Mouse (Mus musculus) neural tube, embryonic 14.5 days (tissue): ENCODE data around the gene Gm3033. TPM values are rescaled to one million over a fixed set of nuclear protein-coding genes. Genes with fewer than 3 reads are reported as not detected.
"Not testable (repeated sequence)": the region's sequence is repeated elsewhere in the genome, so short reads cannot be mapped to it uniquely, and the experiment has no call there.

ENCODE experiments used
- ATAC-seq: fragments of 200-750 bp; cut with Nextera tagmentation; 2 replicates; pipeline ENCODE4 v1.8.0; 2017; ENCODE audit warnings: low read depth, mild to moderate bottlenecking, moderate TSS enrichment, moderate library complexity
- H3K27ac ChIP-seq: fragments of 300-500 bp; sonication (generic); 2 replicates; pipeline ENCODE4 v1.5.1; 2014; ENCODE audit warnings: low read depth, mild to moderate bottlenecking, control low read depth, low read length, moderate library complexity, mixed read lengths
- H3K27me3 ChIP-seq: fragments of 300-500 bp; sonication (generic); 2 replicates; pipeline ENCODE4 v1.6.1; 2014; ENCODE audit warnings: low read length; ENCODE audit not compliant: control insufficient read depth, insufficient read depth
- H3K36me3 ChIP-seq: fragments of 300-500 bp; sonication (generic); 2 replicates; pipeline ENCODE4 v1.6.1; 2014; ENCODE audit warnings: low read length, mixed read lengths; ENCODE audit not compliant: control insufficient read depth, insufficient read depth
- H3K4me1 ChIP-seq: fragments of 300-500 bp; sonication (generic); 2 replicates; pipeline ENCODE4 v1.6.1; 2014; ENCODE audit warnings: low read length; ENCODE audit not compliant: control insufficient read depth, insufficient read depth
- H3K4me2 ChIP-seq: fragments of 300-500 bp; sonication (generic); 2 replicates; pipeline ENCODE4 v1.6.1; 2014; ENCODE audit warnings: mild to moderate bottlenecking, low read depth, low read length, control low read depth
- H3K4me3 ChIP-seq: fragments of 300-500 bp; sonication (generic); 2 replicates; pipeline ENCODE4 v1.5.1; 2014; ENCODE audit warnings: low read depth, low read length, control low read depth, mixed read lengths
- H3K9ac ChIP-seq: fragments of 300-500 bp; sonication (generic); replicated peaks from 2 replicates; pipeline ENCODE4 v1.6.1; 2014; ENCODE audit warnings: low read depth, mild to moderate bottlenecking, control low read depth, low read length, mixed read lengths
- H3K9me3 ChIP-seq: fragments of 300-500 bp; sonication (generic); 2 replicates; pipeline ENCODE4 v1.6.1; 2016; ENCODE audit warnings: low read length; ENCODE audit not compliant: control insufficient read depth
- WGBS: fragments of 180-500 bp; shearing (Covaris S2); extraction: QIAGEN DNeasy Blood & Tissue Kit; methylation state at CpG from one replicate; pipeline ENCODE4 v1.1.7; 2014; 5-methylcytosine and 5-hydroxymethylcytosine counted together
- polyA plus RNA-seq: library from polyadenylated mRNA; unstranded; fragments of >200 nt; fragmentation: Nextera tagmentation; extraction: Ambion mirVana; gene quantifications from 2 replicates; pipeline ENCODE4 v1.2.1, GENCODE M21; 2014

The Gm3033 gene
- polyA plus RNA-seq = 0.28 and 0.39 TPM in 2 replicates

- not testable (repeated sequence) for H3K36me3 ChIP-seq, H3K27me3 ChIP-seq, H3K9me3 ChIP-seq, H3K4me3 ChIP-seq, H3K4me2 ChIP-seq, ATAC-seq, H3K27ac ChIP-seq, H3K9ac ChIP-seq, H3K4me1 ChIP-seq
- no CpG with 5 or more reads among the region's 2 CpGs for WGBS
Measured at GRCm38 (mm10) chr14:3845945-3846344, at the start of gene Gm3033. Gm3033 (plus strand) TSS chr14:3846245.

GRCm38 (mm10) chr14:3809774-3810173 lies 36.3 kb upstream of the Gm3033 start, which contains the start of gene Gm3002:
Gm3002 (plus strand) TSS chr14:3810074.
- H3K4me2 ChIP-seq, H3K36me3 ChIP-seq, ATAC-seq, H3K9ac ChIP-seq, H3K27me3 ChIP-seq, H3K9me3 ChIP-seq, H3K4me3 ChIP-seq, H3K27ac ChIP-seq, H3K4me1 ChIP-seq: not testable (repeated sequence)
- WGBS = no CpG with 5 or more reads among the region's 31 CpGs

GRCm38 (mm10) chr14:3883872-3884271 lies 37.8 kb downstream of the Gm3033 start, which contains the start of gene Gm2916:
Gm2916 (plus strand) TSS chr14:3884172.
- no CpG with 5 or more reads among the region's 1 CpGs for WGBS
- not testable (repeated sequence) for H3K4me3 ChIP-seq, H3K4me1 ChIP-seq, H3K27ac ChIP-seq, H3K9me3 ChIP-seq, H3K36me3 ChIP-seq, ATAC-seq, H3K9ac ChIP-seq, H3K27me3 ChIP-seq, H3K4me2 ChIP-seq

Other genes with a start within 250 kb of the Gm3033 start
- gene Gm3012, start 211.7 kb upstream of the Gm3033 start, polyA plus RNA-seq = not detected in 2 replicates
- 21.2 and 26.3 TPM in 2 replicates for gene Gm3020, start 194.2 kb upstream of the Gm3033 start, polyA plus RNA-seq
- not detected in 2 replicates for gene Gm3043, start 157.5 kb upstream of the Gm3033 start, polyA plus RNA-seq
- gene Gm3002, start 36.2 kb upstream of the Gm3033 start, polyA plus RNA-seq = 5.8 and 8.8 TPM in 2 replicates
- gene Gm2916, start 37.9 kb downstream of the Gm3033 start, polyA plus RNA-seq = not detected in 2 replicates
- not detected in 2 replicates for gene Gm3029, start 85.5 kb downstream of the Gm3033 start, polyA plus RNA-seq
- 1.9 and 2.7 TPM in 2 replicates for gene Gm3095, start 117.3 kb downstream of the Gm3033 start, polyA plus RNA-seq
- gene Gm3099, start 152.1 kb downstream of the Gm3033 start, polyA plus RNA-seq = not detected in 2 replicates
- gene Gm5796, start 177.7 kb downstream of the Gm3033 start, polyA plus RNA-seq = 4.8 and 5.0 TPM in 2 replicates
- gene Gm3115, start 237.9 kb downstream of the Gm3033 start, polyA plus RNA-seq = not detected in 2 replicates